Mouse (Mus musculus) olfactory bulb, adult 2 months (tissue): ENCODE measurements around the gene Iqcg. TPM values are rescaled to one million over a fixed set of nuclear protein-coding genes. Genes with fewer than 3 reads are reported as not detected.

ENCODE experiments used
- H3K27ac ChIP-seq: fragments of 200-500 bp; 2 replicates; pipeline ENCODE4 v1.5.1; 2012; ENCODE audit warnings: low read depth, low read length; ENCODE audit not compliant: insufficient read depth
- H3K4me1 ChIP-seq: fragments of 200-500 bp; 2 replicates; pipeline ENCODE4 v1.6.1; 2012; ENCODE audit warnings: low read length; ENCODE audit not compliant: control insufficient read depth, insufficient read depth
- H3K4me3 ChIP-seq: fragments of 200-500 bp; 2 replicates; pipeline ENCODE4 v1.5.1; 2012; ENCODE audit warnings: mild to moderate bottlenecking, low read depth, low read length, moderate library complexity; ENCODE audit not compliant: insufficient read depth
- CTCF ChIP-seq: fragments of 200-500 bp; IDR thresholded peaks from 2 replicates; pipeline ENCODE4 v1.5.1; 2012; ENCODE audit warnings: low read depth, mild to moderate bottlenecking, low read length, moderate library complexity; ENCODE audit not compliant: insufficient read depth
- POLR2A ChIP-seq: fragments of 200-500 bp; IDR thresholded peaks from 2 replicates; pipeline ENCODE4 v1.6.1; 2012; ENCODE audit warnings: mild to moderate bottlenecking, low read depth, low read length, moderate library complexity; ENCODE audit not compliant: insufficient read depth
- WGBS: fragments of 180-500 bp; shearing (Covaris S2); methylation state at CpG from one replicate; pipeline ENCODE4 v1.1.7; 2018; 5-methylcytosine and 5-hydroxymethylcytosine counted together
- polyA plus RNA-seq: library from polyadenylated mRNA; stranded (reverse); fragments of >200 nt; gene quantifications from 2 replicates; pipeline ENCODE4 v1.2.4, GENCODE M21; 2012; ENCODE audit warnings: low replicate concordance; ENCODE audit not compliant: missing spikeins, insufficient read depth, insufficient read length

The Iqcg gene
- polyA plus RNA-seq, 1 experiment, result not detected

GRCm38 (mm10) chr16:32973047-32973446 lies 83.0 kb downstream of the Iqcg start:
- no peak overlapping the region for H3K4me3 ChIP-seq
- no peaks in the 10 kb centered on the region for H3K4me1 ChIP-seq
- no peak overlapping the region for H3K27ac ChIP-seq
- WGBS, result 65% methylated on average over 2 of the region's 2 CpGs
- TF ChIP-seq CTCF (no peak), POLR2A (no peak)

GRCm38 (mm10) chr16:32972535-32972934 lies 83.5 kb downstream of the Iqcg start:
- no peak for TF ChIP-seq CTCF
- TF ChIP-seq POLR2A, result no peak
- 72% methylated on average over 5 of the region's 5 CpGs for WGBS
- H3K4me1 ChIP-seq, result no peaks in the 10 kb centered on the region
- H3K4me3 ChIP-seq, result no peak overlapping the region
- no peak overlapping the region for H3K27ac ChIP-seq

Other genes with a start within 250 kb of the Iqcg start
- not detected in 2 replicates for gene Smbd1, start 245.7 kb downstream of the Iqcg start, polyA plus RNA-seq
- not detected in 2 replicates for gene Fyttd1, start 178.7 kb downstream of the Iqcg start, polyA plus RNA-seq
- not detected in 2 replicates for gene Rubcn, start 178.5 kb downstream of the Iqcg start, polyA plus RNA-seq
- gene Lrch3, start 142.1 kb downstream of the Iqcg start, polyA plus RNA-seq, result not detected in 2 replicates
- gene Rpl35a, start 235 bp upstream of the Iqcg start, polyA plus RNA-seq, result not detected in 2 replicates
- gene Lmln, start 6.3 kb upstream of the Iqcg start, polyA plus RNA-seq, result not detected in 2 replicates
- not detected in 2 replicates for gene Osbpl11, start 128.9 kb upstream of the Iqcg start, polyA plus RNA-seq
- gene Snx4, start 195.2 kb upstream of the Iqcg start, polyA plus RNA-seq, result not detected in 2 replicates